Mouse (Mus musculus) R1 (cell line): ENCODE data around the gene Dgcr8.

Source experiments
- DNase-seq: peaks from one replicate; pipeline ENCODE4 v3.0.0-alpha.2; 2018; ENCODE audit warnings: low read depth, low spot score

The Dgcr8 gene

DNA sequence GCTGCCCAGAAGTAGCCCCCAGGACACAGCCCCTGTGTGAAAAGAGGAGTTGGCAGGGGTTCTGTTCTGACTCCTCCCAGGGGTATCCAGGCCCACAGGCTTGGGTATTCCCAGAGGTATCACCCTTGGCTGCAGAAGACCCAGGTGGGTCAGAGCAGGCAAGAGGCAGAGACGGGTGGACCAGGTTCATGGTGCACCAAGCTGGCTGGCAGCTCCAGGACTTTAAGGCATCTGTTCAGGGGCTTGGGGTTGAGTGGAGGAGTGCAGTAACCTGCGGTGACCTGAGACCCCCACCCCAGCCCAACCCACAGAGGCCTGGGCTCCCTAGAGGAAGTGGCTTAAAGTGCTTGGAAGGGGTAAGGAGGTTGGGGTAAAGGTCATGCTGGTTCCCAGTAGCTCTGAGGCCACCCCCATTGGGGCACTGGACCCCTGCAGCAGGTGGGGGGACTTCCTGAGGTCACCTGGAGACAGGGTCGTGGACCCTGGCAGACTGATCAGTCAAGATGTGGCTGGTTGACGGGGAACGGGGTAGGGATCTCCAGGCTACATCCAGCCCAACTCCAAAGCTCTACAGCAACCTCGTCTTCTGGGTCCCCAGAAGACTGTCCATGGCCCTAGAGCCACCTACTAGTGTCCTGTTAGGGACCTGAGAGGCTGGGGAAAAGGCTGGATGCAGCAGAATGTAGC, 68.0 kb downstream of the Dgcr8 start:
- DNase-seq, result no peak

DNA sequence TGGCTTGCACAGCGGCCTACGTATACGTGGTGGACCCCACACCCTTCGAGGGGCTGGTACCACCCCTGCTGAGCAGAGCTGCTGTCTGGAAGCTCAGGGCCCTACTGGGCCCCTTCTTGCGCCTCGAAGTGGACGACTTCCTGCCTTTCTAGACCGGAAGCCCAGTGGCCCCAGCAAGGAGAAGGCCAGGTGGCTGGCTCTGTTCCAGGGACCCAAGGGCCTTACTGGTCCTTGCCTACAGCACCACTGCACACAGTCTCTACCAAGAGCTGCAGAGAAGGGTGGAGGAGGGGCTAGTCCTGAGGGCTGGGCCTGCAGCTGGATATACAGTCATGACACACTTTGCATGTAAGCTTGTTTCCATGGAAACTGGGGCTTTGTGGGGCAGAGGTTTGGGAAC, 69.0 kb downstream of the Dgcr8 start:
- DNase-seq, result peak; percentile 67

DNA sequence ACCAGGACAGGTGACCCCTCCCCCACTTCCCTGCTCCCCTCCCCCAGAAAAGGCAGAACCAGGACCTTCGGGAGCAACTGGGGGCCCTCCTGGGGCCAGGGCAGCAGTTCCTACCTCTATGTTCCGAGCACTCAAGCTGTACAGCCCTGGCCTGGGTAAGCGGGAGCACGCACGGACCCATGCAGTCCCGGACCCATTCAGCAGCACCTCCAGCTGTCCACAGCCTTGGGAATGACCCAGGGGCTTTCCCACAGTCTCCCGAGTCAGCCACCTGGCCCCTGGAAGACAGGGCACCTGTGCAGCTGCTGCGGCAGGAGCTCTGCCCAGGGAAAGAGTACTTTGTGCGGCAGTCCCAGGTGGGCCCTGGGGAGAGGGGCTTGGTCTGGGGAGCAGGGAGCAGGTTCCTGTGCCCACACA, 70.5 kb downstream of the Dgcr8 start:
- no peak for DNase-seq

DNA sequence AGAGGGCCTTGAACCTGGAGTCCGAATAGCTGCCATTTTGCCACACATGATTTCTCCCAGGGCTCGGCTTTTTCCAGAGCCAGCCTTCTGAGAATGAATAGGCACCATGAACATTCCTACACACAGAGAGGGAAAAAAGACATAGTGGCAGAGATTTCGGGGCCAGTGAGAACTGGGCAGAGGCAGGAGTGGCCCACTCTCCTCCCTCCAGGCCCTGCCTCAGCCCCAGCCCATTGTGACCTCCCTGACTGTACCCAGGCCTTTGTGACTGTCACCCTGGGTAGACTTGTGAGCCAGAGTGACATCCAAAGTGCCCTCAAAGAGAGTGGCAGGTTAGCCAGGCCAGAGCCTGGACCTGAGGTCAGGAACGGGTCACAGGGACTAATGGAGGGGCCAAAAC, 71.5 kb downstream of the Dgcr8 start, which contains the start of gene Ccdc188:
Gene Ccdc188 (plus strand): TSS at position 301 of the 400 bp plus-strand sequence.
- DNase-seq, result no peak

DNA sequence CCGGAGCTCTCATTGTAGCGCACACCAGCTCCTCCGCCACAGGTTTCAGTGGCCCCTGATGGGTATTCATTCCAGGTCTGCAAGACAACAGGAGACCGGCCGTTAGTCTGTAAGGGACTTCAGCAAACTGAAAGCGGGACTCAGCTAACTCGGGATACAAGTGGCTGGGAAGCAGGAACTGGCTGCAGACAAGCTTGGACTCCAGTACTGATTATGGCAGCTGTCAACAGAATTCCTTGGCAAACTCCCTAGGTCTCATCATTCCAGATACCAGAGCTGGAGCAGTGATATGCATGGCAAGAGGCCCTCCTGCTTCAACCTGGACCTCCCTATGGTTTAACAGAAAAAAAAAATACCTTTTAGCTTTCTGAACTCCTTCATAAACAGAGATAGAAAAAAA, 74.2 kb downstream of the Dgcr8 start:
- no peak for DNase-seq

DNA sequence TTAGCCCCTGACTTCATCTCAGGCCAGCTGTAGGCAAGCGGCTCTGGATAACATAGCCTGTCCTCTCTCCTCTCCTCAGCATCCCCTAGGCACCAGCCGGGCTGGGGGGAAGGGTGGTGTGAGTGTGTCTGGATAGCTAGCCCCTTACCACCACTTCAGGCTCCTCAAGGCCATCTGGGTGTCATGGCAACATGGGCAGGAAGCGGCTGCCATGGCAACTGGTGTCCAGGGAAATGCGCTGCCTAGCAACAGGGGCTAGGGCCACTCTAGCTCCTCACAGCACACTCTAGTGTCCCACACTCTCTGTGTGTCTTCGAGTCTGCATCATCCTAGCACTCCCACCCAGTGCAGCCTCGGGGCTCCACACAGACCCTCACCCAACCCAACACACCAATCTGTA, 75.4 kb downstream of the Dgcr8 start:
- peak; percentile 66 for DNase-seq

DNA sequence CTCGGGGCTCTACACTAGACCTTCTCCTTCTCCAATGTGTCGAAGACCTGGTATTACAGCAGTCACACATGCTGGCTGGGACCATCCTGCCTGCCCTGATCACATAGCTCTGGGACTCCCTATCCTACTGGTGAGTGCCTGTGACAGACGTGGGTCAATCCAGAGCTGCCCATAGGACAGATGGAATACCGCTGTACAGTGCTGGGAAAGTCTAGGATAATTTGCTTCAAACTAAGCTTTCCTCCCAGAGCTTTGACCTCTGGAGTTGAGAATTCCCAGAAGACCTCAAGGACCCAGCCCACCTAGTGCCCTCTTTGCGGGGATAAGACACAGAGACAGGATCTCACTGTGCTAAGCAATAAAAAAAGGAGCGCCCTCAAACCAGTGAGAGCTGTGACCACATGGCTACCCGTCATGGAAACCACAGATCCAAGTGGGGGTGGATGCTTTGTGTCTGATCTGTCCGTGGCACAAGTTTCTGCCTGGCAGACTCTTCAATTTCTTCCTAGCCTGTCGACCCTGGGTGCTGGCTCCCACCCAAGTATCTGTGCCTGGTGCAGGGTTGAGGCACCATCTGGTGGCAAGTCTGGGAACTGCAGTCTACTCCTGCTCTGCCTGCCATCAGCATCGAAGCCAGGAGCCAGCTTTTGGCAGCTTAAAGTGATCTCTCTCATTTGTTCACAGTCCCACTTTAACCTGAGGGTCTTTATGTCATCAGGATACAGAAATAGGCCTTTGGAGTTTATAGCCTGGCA, 77.5 kb downstream of the Dgcr8 start:
- DNase-seq, result peak; percentile 69

DNA sequence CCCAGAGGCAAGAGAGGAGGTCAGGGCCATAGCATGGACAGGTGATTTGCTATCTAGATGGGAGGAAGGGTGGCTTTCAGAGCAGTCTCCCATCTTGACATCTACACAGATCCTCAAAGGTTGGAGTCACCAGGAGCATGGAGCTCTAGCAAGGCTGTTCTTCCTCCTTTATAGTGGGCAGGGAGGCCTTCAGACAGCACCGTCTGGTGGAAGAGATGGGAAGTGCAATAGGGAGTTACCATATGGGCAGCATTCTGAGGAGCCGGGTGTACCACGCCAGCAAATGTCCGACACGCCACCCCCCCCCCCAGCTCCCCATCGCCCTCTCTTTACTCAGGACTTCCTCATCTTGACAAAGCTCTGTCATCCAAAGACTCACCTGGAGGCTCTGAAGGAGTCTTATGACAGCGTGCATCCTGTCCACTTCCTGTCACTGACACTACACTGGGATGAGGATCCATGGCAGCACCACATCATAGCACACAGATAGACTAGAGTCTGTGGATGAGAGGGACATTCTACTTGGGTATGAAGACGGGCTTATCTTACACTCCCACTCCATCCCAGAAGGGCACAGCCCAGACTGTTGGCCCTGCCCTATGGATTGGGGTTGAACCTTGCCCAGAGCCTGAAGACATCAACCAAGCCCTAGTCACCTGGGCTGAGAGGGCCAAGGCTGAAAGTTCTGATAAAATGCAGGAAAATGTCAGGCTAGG, 78.2 kb downstream of the Dgcr8 start:
- peak; percentile 66 for DNase-seq
